Mouse (Mus musculus) heart, adult 2 months (tissue): ENCODE data around the gene Mettl8.

Experiments used
- CTCF ChIP-seq: fragments of 200-600 bp; IDR thresholded peaks from 2 replicates; pipeline ENCODE4 v1.8.1; 2022; ENCODE audit warnings: antibody characterized with exemption, mild to moderate bottlenecking, moderate library complexity
- POLR2A ChIP-seq: fragments of 200-500 bp; IDR thresholded peaks from 2 replicates; pipeline ENCODE4 v1.6.1; 2011; ENCODE audit warnings: mild to moderate bottlenecking, low read depth, low read length, control low read depth; ENCODE audit not compliant: insufficient read depth

DNA sequence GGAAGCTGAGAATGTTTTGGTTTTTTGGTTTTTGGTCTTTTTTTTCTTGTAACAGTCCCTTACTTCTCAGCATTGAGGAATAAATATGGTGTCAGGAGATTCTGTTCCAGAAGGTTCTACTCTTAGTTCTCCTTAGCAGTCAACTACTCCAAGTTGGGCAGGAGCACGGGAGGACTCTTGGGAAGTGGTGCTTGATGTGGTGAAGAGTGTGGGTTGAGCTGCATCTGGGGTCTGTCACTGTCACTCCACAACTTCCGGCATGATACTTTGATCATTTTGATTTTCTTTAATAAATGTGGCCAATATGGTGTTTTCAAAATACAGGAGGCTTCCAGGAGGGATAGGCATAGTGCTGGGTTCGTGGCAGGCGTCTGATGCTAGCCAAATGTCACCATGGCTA lies 22.4 kb downstream of the Mettl8 start:
- TF ChIP-seq CTCF (no peak), POLR2A (no peak)
